Mouse (Mus musculus): ENCODE results near the gene Sirt7.

Gene Sirt7

GRCm38 (mm10) chr11:120625152-120625775 lies at the start of gene Sirt7:
Sirt7 (minus strand) TSS chr11:120625240.
- in situ Hi-C loops (cut with MseI, MboI), result no loop called here

- in situ Hi-C loops (cut with MseI, MboI), result no loop called here
Measured at GRCm38 (mm10) chr11:120673594-120674122, 48.6 kb upstream of the Sirt7 start.

DNA sequence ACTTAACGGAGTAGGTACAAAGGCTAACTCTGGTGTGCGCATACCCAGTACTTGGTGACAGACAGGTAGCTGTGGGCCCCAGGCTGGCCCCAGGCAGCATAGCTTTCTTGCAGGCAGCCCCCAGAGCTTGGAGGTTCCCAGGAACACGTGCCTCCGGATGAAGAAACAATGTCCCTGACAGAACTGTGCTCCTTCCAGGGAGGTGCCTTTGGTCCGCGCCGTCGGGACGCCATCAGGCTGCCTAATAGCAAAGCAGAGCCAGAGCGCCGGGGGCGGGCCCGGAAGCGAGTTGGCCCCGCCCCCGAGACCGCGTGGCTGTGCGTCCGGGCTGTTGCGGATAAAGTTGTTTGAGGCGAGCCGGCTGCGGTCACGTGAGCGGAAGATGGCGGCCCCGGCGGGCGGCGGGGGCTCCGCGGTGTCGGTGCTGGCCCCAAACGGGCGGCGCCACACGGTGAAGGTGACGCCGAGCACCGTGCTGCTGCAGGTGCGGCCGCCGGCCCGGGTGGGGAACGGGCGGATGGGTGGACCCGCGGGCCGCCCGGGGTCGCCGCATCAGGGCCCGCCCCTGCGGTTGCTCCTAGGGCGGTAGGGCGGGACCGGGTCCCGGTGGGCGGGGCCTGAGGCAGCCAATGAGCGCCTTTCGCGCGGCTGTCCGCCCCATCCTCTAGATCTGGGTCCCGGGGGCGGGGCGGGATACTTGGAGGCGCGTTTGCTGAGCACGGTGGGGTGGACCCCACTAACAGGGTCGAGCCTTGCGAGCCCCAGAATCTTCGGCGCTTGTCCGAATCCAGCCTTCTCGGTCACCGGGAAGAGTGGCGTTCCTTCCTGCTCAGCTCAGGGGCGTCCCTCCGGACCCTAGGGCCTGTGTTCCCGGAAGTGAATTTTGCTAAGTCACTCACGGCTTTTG lies 47.9 kb upstream of the Sirt7 start, which contains the start of gene Aspscr1:
Gene Aspscr1 (plus strand): TSS at position 287 of the 907 bp plus-strand sequence.
- in situ Hi-C loops (cut with MseI, MboI), result no loop called here

- in situ Hi-C loops (cut with MseI, MboI), result no loop called here
Measured at GRCm38 (mm10) chr11:120666617-120667016, 41.6 kb upstream of the Sirt7 start.

GRCm38 (mm10) chr11:120665406-120665805 lies 40.4 kb upstream of the Sirt7 start:
- in situ Hi-C loops (cut with MseI, MboI), result no loop called here

DNA sequence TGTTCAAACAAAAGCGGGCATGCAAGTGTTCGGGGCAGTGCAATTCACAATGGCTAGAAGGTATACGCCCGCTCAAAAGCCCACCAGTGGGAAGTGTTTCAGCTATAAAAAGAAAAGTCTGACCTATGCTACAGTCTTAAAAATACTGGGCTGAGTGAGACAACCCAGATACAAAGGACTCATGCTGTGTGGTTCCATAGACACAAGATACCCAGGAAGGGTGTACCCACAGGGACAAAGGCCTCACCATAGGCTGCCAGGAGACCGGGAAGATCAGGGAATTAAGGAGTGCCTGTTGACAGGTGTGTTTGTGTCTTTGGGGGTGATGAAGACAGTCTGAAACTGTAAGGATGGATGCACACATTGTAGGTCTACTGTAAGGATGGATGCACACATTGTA lies 38.7 kb upstream of the Sirt7 start:
- in situ Hi-C loops (cut with MseI, MboI), result no loop called here

- in situ Hi-C loops (cut with MseI, MboI), result no loop called here
Measured at GRCm38 (mm10) chr11:120662759-120663158, 37.7 kb upstream of the Sirt7 start.

DNA sequence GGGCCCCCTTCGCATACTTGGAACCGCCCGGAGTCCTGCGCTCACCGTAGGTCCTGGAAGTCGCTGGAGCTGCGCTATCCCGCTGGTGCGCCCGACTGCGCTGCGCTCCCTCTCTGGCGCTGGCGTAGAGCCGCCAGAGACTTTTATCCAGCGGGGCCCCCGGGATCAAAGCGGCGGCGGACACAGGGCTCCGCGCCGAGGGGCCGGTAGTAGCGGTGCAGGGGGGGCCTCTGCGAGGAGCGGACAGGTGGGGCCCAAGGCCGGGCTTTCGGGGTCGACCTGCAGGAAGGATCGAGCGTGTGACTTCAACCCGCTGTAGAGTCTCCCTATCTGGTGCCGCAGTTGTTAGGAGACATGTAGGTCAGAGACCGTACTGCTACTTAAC lies 36.0 kb upstream of the Sirt7 start, which contains the start of gene Notum:
Gene Notum (minus strand): TSS at position 100 of the 385 bp plus-strand sequence.
- in situ Hi-C loops (cut with MseI, MboI), result no loop called here

GRCm38 (mm10) chr11:120660301-120661075 lies 35.4 kb upstream of the Sirt7 start:
- in situ Hi-C loops (cut with MseI, MboI), result no loop called here

DNA sequence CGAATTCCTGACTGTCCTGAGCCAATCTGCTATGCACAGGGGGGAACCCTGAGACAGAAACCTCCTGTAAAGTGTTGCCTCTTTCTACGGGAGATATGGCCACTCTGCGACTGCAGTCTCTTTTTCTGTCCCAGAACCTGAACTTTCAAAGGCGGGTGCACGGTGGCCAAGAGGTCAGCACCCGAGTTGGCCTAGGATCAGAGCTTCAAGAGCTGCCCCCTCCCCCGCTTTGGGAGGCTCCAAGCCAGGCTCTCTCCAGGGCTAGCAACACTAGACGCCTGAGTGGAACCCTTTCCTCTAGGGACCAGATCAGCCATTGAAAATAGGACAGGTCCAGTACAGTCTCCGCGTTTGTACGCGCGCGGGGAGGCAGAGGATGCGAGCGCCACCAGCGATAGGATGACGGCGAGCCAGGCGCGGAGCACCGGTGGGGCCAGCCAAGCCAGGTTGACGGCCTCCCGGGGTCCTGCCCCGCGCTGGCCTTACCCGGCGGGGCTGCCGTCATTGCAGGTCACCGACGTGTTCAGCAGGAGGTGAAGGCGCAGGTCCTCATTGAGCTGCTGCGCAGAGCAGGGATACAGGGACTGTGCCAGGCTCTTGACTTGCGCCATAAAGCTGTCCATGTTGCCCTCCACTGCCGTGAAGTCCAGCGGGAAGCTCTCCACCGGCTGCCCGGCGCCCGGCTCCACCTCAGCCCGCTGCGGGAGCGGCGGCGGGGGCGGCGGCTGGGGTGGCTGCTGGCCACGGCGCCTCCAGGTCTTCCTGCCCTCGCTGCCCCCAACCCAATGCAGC lies 34.7 kb upstream of the Sirt7 start:
- in situ Hi-C loops (cut with MseI, MboI), result loop anchor here (5.0 to 10.0 kb wide), 2 partner anchors 53 to 55 kb away; partner anchors contain the start of genes Cenpx (in 2 of the 2) and Lrrc45 (in 2 of the 2)

- in situ Hi-C loops (cut with MseI, MboI), result loop anchor here (5.0 to 10.0 kb wide), 2 partner anchors 53 to 56 kb away; partner anchors contain the start of genes Cenpx (in 2 of the 2) and Lrrc45 (in 2 of the 2)
Measured at GRCm38 (mm10) chr11:120658876-120659410, 33.9 kb upstream of the Sirt7 start.

DNA sequence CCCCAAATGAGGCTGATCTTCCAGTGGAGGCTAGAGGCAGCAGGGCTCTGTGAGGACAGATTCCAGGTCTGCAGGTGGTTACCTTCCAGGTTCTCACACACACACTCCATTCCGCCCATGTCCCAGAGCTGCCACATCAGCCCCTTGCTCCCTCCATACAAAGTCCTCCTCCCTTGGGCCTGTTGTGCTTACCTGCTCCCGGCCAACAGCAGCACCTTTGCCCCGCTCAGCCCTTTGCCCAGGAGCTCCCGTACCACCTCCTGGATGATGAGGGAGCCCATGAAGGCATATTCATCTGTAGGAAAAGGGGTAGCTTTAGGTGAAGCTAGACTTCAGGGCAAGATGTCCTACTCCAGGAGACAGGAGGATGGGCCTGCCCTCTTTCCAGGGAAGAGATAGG lies 32.3 kb upstream of the Sirt7 start:
- in situ Hi-C loops (cut with MseI, MboI), result loop anchor here (5.0 to 10.0 kb wide), 2 partner anchors 55 to 58 kb away; partner anchors contain the start of genes Cenpx (in 2 of the 2) and Lrrc45 (in 2 of the 2)

GRCm38 (mm10) chr11:120654741-120655140 lies 29.7 kb upstream of the Sirt7 start:
- in situ Hi-C loops (cut with MseI, MboI), result loop anchor here (5.0 to 10.0 kb wide), 2 partner anchors 58 to 60 kb away; partner anchors contain the start of genes Cenpx (in 2 of the 2) and Lrrc45 (in 2 of the 2)

GRCm38 (mm10) chr11:120651872-120652271 lies 26.8 kb upstream of the Sirt7 start:
- in situ Hi-C loops (cut with MseI, MboI), result loop anchor here in 1 of 2 experiments (10.0 kb wide), 1 partner anchor 63 kb away; the partner anchor contains the start of genes Cenpx and Lrrc45

DNA sequence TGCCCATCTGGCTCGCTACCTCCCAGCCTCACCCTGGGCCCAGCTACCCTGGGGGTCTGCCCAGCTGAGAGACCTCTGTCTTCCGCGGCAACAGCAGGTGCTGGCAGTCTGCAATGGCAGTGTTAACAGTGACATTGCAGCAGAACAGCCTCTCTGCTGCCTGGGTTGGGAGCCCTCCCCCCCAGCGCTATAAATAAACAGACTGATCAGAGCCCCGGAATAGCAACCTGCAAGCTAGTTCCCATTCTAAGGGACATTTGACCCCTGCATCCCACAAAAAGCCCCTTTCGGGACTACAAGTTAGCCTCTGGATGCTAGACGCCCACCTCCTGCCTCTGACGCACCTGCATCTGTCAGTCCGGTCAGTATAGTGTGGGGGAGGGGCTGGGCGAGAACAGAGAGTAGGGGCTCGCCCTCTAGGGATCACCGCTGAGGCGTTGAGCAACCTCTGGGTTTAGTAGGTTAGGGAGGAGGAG lies 23.0 kb upstream of the Sirt7 start, which contains the start of gene Myadml2:
Gene Myadml2 (minus strand): TSS at position 158 of the 476 bp plus-strand sequence.
- in situ Hi-C loops (cut with MseI, MboI), result no loop called here

DNA sequence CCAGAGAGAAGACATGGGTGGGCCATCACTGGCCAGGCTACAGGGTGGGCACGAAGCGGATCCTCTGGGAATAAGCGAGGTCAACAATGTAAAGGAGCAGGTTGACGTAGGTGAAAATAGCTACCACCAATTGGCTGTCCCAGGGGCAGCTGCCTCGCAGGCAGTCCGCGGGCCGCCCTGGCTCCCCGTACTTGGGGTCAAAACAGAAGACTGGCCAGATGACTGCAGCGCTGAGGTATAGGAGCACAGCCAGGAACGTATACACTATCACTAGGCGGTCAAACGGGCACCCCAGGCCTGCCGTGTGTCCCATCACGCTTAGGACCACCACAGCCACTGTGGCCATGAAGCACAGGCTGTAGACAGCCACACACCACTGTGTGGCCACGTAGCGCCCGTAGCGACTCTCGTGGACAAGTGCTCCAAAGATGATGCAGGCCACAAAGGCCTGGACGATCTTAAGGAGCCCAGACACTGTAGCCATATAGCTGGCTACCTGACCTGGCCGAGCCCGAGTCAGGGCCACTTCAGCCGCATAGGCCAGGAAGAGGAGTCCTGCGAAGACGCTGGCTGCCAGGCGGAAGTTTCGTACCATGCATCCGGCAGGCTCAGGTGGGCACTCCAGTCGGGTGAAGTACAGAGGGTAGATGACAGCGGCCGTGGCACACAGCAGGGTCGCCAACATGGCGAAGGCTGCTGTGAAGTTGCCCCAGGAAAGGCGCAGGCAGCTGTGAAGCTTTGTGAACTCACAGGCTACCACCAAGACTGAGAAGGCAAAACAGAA lies 22.2 kb upstream of the Sirt7 start:
- in situ Hi-C loops (cut with MseI, MboI), result no loop called here

GRCm38 (mm10) chr11:120643601-120643987 lies 18.6 kb upstream of the Sirt7 start, which contains the start of gene Pycr1:
Pycr1 (minus strand) TSS chr11:120643769.
- in situ Hi-C loops (cut with MseI, MboI), result no loop called here

GRCm38 (mm10) chr11:120642939-120643600 lies 18.0 kb upstream of the Sirt7 start:
- in situ Hi-C loops (cut with MseI, MboI), result no loop called here

All from mouse trophoblast stem cell (cell line).